Mouse (Mus musculus): Measurements from ENCODE around the gene Dstyk. TPM values are rescaled to one million over a fixed set of nuclear protein-coding genes. Genes with fewer than 3 reads are reported as not detected.

Dstyk gene
- polyA plus RNA-seq, 1 experiment from 2014 or later: 15.2 TPM

GRCm38 (mm10) chr1:132483759-132484158 lies 66.4 kb downstream of the Dstyk start:
- no peaks in the 10 kb centered on the region for H3K27me3 ChIP-seq (ENCODE audit: control insufficient read depth, insufficient read depth, low read length)
- H3K9me3 ChIP-seq (ENCODE audit: control insufficient read depth, low read length): no peaks in the 10 kb centered on the region
- 87% methylated on average over 6 of the region's 6 CpGs for WGBS
- ATAC-seq (ENCODE audit: insufficient number of reproducible peaks, low FRiP score, low TSS enrichment, low read depth) (no peak), DNase-seq (ENCODE audit: low spot score) (no peak)
- no peak overlapping the region for H3K27ac ChIP-seq (replicated peaks; ENCODE audit: low read depth, low read length)
- H3K36me3 ChIP-seq (ENCODE audit: control insufficient read depth, insufficient read depth, low read length): peaks cover 2% of the 10 kb centered on the region; the same call in 1 of the 2 replicates
- H3K9ac ChIP-seq (ENCODE audit: low read length): no peak overlapping the region
- H3K4me2 ChIP-seq (ENCODE audit: low read depth, severe bottlenecking): no peak overlapping the region
- no peak overlapping the region for H3K4me3 ChIP-seq (ENCODE audit: low read depth, low read length)
- no peaks in the 10 kb centered on the region; the same call in 1 of the 2 replicates for H3K4me1 ChIP-seq (ENCODE audit: control insufficient read depth, insufficient read depth, low read length)

GRCm38 (mm10) chr1:132500535-132500934 lies 83.2 kb downstream of the Dstyk start:
- Histone ChIP-seq H3K4me3 (ENCODE audit: low read depth, low read length) (no peak overlapping the region), H3K27ac (replicated peaks; ENCODE audit: low read depth, low read length) (no peak overlapping the region), H3K36me3 (ENCODE audit: control insufficient read depth, insufficient read depth, low read length) (peaks cover 10% of the 10 kb centered on the region; the same call in 1 of the 2 replicates), H3K27me3 (ENCODE audit: control insufficient read depth, insufficient read depth, low read length) (no peaks in the 10 kb centered on the region), H3K4me2 (ENCODE audit: low read depth, severe bottlenecking) (no peak overlapping the region), H3K9me3 (ENCODE audit: control insufficient read depth, low read length) (no peaks in the 10 kb centered on the region), H3K9ac (ENCODE audit: low read length) (no peak overlapping the region), H3K4me1 (ENCODE audit: control insufficient read depth, insufficient read depth, low read length) (no peaks in the 10 kb centered on the region)
- DNase-seq (ENCODE audit: low spot score): no peak
- no peak for ATAC-seq (ENCODE audit: insufficient number of reproducible peaks, low FRiP score, low TSS enrichment, low read depth)
- 95% methylated on average over 2 of the region's 2 CpGs for WGBS

GRCm38 (mm10) chr1:132505155-132505554 lies 87.8 kb downstream of the Dstyk start:
- Histone ChIP-seq H3K27me3 (ENCODE audit: control insufficient read depth, insufficient read depth, low read length) (no peaks in the 10 kb centered on the region), H3K4me2 (ENCODE audit: low read depth, severe bottlenecking) (no peak overlapping the region), H3K9ac (ENCODE audit: low read length) (no peak overlapping the region), H3K4me1 (ENCODE audit: control insufficient read depth, insufficient read depth, low read length) (no peaks in the 10 kb centered on the region), H3K4me3 (ENCODE audit: low read depth, low read length) (no peak overlapping the region), H3K36me3 (ENCODE audit: control insufficient read depth, insufficient read depth, low read length) (peaks cover 12% of the 10 kb centered on the region; the same call in 1 of the 2 replicates), H3K27ac (replicated peaks; ENCODE audit: low read depth, low read length) (no peak overlapping the region), H3K9me3 (ENCODE audit: control insufficient read depth, low read length) (no peaks in the 10 kb centered on the region)
- WGBS: 92% methylated on average over 5 of the region's 5 CpGs
- ATAC-seq (ENCODE audit: insufficient number of reproducible peaks, low FRiP score, low TSS enrichment, low read depth): no peak
- no peak for DNase-seq (ENCODE audit: low spot score)

- 91% methylated on average over 7 of the region's 7 CpGs for WGBS
- peaks cover 7% of the 10 kb centered on the region; the same call in 1 of the 2 replicates for H3K36me3 ChIP-seq (ENCODE audit: control insufficient read depth, insufficient read depth, low read length)
- no peak for ATAC-seq (ENCODE audit: insufficient number of reproducible peaks, low FRiP score, low TSS enrichment, low read depth)
These were observed 88.7 kb downstream of the Dstyk start, which contains the start of gene Tmem81 for GRCm38 (mm10) chr1:132506058-132506457. Gene Tmem81, plus strand, starts transcription at chr1:132506230.

GRCm38 (mm10) chr1:132506656-132507055 lies 89.3 kb downstream of the Dstyk start:
- H3K4me3 ChIP-seq (ENCODE audit: low read depth, low read length): no peak overlapping the region
- WGBS: 92% methylated on average over 7 of the region's 7 CpGs
- peaks cover 3% of the 10 kb centered on the region; the same call in 1 of the 2 replicates for H3K4me1 ChIP-seq (ENCODE audit: control insufficient read depth, insufficient read depth, low read length)
- DNase-seq (ENCODE audit: low spot score) (no peak), ATAC-seq (ENCODE audit: insufficient number of reproducible peaks, low FRiP score, low TSS enrichment, low read depth) (no peak)
- H3K9ac ChIP-seq (ENCODE audit: low read length): no peak overlapping the region
- no peaks in the 10 kb centered on the region for H3K27me3 ChIP-seq (ENCODE audit: control insufficient read depth, insufficient read depth, low read length)
- H3K9me3 ChIP-seq (ENCODE audit: control insufficient read depth, low read length): no peaks in the 10 kb centered on the region
- H3K27ac ChIP-seq (replicated peaks; ENCODE audit: low read depth, low read length): no peak overlapping the region
- peaks cover 7% of the 10 kb centered on the region; the same call in 1 of the 2 replicates for H3K36me3 ChIP-seq (ENCODE audit: control insufficient read depth, insufficient read depth, low read length)
- no peak overlapping the region for H3K4me2 ChIP-seq (ENCODE audit: low read depth, severe bottlenecking)

More at GRCm38 (mm10) chr1:132506058-132506457, 88.7 kb downstream of the Dstyk start, which contains the start of gene Tmem81:
- Histone ChIP-seq H3K4me3 (ENCODE audit: low read depth, low read length) (no peak within 1 kb of the TSS), H3K27me3 (ENCODE audit: control insufficient read depth, insufficient read depth, low read length) (no peaks in the 10 kb centered on the region), H3K27ac (replicated peaks; ENCODE audit: low read depth, low read length) (no peak within 1 kb of the TSS), H3K4me1 (ENCODE audit: control insufficient read depth, insufficient read depth, low read length) (no peaks in the 10 kb centered on the region), H3K9me3 (ENCODE audit: control insufficient read depth, low read length) (no peaks in the 10 kb centered on the region), H3K4me2 (ENCODE audit: low read depth, severe bottlenecking) (no peak within 1 kb of the TSS), H3K9ac (ENCODE audit: low read length) (no peak within 1 kb of the TSS)
- DNase-seq (ENCODE audit: low spot score): no peak

- Histone ChIP-seq H3K9me3 (ENCODE audit: control insufficient read depth, low read length) (no peaks in the 10 kb centered on the region), H3K27me3 (ENCODE audit: control insufficient read depth, insufficient read depth, low read length) (no peaks in the 10 kb centered on the region), H3K36me3 (ENCODE audit: control insufficient read depth, insufficient read depth, low read length) (peaks cover 7% of the 10 kb centered on the region; the same call in 1 of the 2 replicates), H3K9ac (ENCODE audit: low read length) (no peak overlapping the region), H3K4me3 (ENCODE audit: low read depth, low read length) (no peak overlapping the region), H3K27ac (replicated peaks; ENCODE audit: low read depth, low read length) (no peak overlapping the region), H3K4me2 (ENCODE audit: low read depth, severe bottlenecking) (no peak overlapping the region), H3K4me1 (ENCODE audit: control insufficient read depth, insufficient read depth, low read length) (peaks cover 5% of the 10 kb centered on the region; the same call in 1 of the 2 replicates)
- ATAC-seq (ENCODE audit: insufficient number of reproducible peaks, low FRiP score, low TSS enrichment, low read depth) (no peak), DNase-seq (ENCODE audit: low spot score) (no peak)
- WGBS: 86% methylated on average over 5 of the region's 5 CpGs
These were observed 92.4 kb downstream of the Dstyk start for GRCm38 (mm10) chr1:132509771-132510170.

GRCm38 (mm10) chr1:132511521-132511920 lies 94.2 kb downstream of the Dstyk start:
- H3K9ac ChIP-seq (ENCODE audit: low read length): no peak overlapping the region
- WGBS: 38% methylated on average over 8 of the region's 8 CpGs
- DNase-seq (ENCODE audit: low spot score): peak; percentile 65
- H3K4me3 ChIP-seq (ENCODE audit: low read depth, low read length): no peak overlapping the region
- H3K4me1 ChIP-seq (ENCODE audit: control insufficient read depth, insufficient read depth, low read length): peaks cover 5% of the 10 kb centered on the region; the same call in 1 of the 2 replicates
- H3K27ac ChIP-seq (replicated peaks; ENCODE audit: low read depth, low read length): 0 out of 2 replicates have a peak overlapping the region, but pooled peaks have one; percentile 30
- H3K9me3 ChIP-seq (ENCODE audit: control insufficient read depth, low read length): no peaks in the 10 kb centered on the region
- peak; percentile 46; the same call in 1 of the 2 replicates for ATAC-seq (ENCODE audit: insufficient number of reproducible peaks, low FRiP score, low TSS enrichment, low read depth)
- no peaks in the 10 kb centered on the region for H3K27me3 ChIP-seq (ENCODE audit: control insufficient read depth, insufficient read depth, low read length)
- H3K4me2 ChIP-seq (ENCODE audit: low read depth, severe bottlenecking): no peak overlapping the region
- H3K36me3 ChIP-seq (ENCODE audit: control insufficient read depth, insufficient read depth, low read length): peaks cover 2% of the 10 kb centered on the region; the same call in 1 of the 2 replicates

GRCm38 (mm10) chr1:132512106-132512505 lies 94.8 kb downstream of the Dstyk start:
- no peaks in the 10 kb centered on the region; the same call in 1 of the 2 replicates for H3K36me3 ChIP-seq (ENCODE audit: control insufficient read depth, insufficient read depth, low read length)
- no peak overlapping the region for H3K4me2 ChIP-seq (ENCODE audit: low read depth, severe bottlenecking)
- 82% methylated on average over 8 of the region's 8 CpGs for WGBS
- H3K27ac ChIP-seq (replicated peaks; ENCODE audit: low read depth, low read length): 0 out of 2 replicates have a peak overlapping the region, but pooled peaks have one; percentile 30
- no peak overlapping the region for H3K9ac ChIP-seq (ENCODE audit: low read length)
- ATAC-seq (ENCODE audit: insufficient number of reproducible peaks, low FRiP score, low TSS enrichment, low read depth) (no peak), DNase-seq (ENCODE audit: low spot score) (no peak)
- no peaks in the 10 kb centered on the region for H3K9me3 ChIP-seq (ENCODE audit: control insufficient read depth, low read length)
- H3K27me3 ChIP-seq (ENCODE audit: control insufficient read depth, insufficient read depth, low read length): no peaks in the 10 kb centered on the region
- no peak overlapping the region for H3K4me3 ChIP-seq (ENCODE audit: low read depth, low read length)
- H3K4me1 ChIP-seq (ENCODE audit: control insufficient read depth, insufficient read depth, low read length): peaks cover 5% of the 10 kb centered on the region; the same call in 1 of the 2 replicates

Measured in limb, embryonic 11.5 days (tissue).